Mouse (Mus musculus) cerebellum, adult 11-12 months (tissue): Measurements from ENCODE around the gene Idh3g.
"Not testable (repeated sequence)": the region's sequence is repeated elsewhere in the genome, so short reads cannot be mapped to it uniquely, and the experiment has no call there.

Experiments used
- DNase-seq: peaks from one replicate; pipeline ENCODE4 v3.0.0; 2022

Idh3g gene

GRCm38 (mm10) chrX:73756334-73757140, 30.2 kb downstream of the Idh3g start, which contains the start of gene Plxnb3:
Plxnb3 (plus strand) TSS chrX:73757090.
- peak; percentile 26 for DNase-seq

- DNase-seq: no peak
Measured at GRCm38 (mm10) chrX:73748977-73749376, 37.7 kb downstream of the Idh3g start.

GRCm38 (mm10) chrX:73744774-73745481, 41.8 kb downstream of the Idh3g start:
- no peak for DNase-seq

- DNase-seq: not testable (repeated sequence)
Measured at GRCm38 (mm10) chrX:73739841-73740240, 46.9 kb downstream of the Idh3g start.

GRCm38 (mm10) chrX:73739151-73739550, 47.5 kb downstream of the Idh3g start:
- DNase-seq: no peak

- DNase-seq: no peak
Measured at GRCm38 (mm10) chrX:73738155-73738554, 48.5 kb downstream of the Idh3g start.

- DNase-seq: no peak
Measured at GRCm38 (mm10) chrX:73730908-73731307, 55.8 kb downstream of the Idh3g start.
